Mouse (Mus musculus) heart, embryonic 15.5 days (tissue): ENCODE results near the gene Aldh4a1. TPM values are rescaled to one million over a fixed set of nuclear protein-coding genes. Genes with fewer than 3 reads are reported as not detected.

ENCODE experiments used
- ATAC-seq: fragments of 200-750 bp; cut with Nextera tagmentation; replicated peaks from 2 replicates; pipeline ENCODE4 v1.8.0; 2017; ENCODE audit warnings: low read depth, moderate TSS enrichment; ENCODE audit not compliant: insufficient number of reproducible peaks, insufficient read depth, low FRiP score
- H3K27ac ChIP-seq: fragments of 300-500 bp; sonication (generic); 2 replicates; pipeline ENCODE4 v1.5.1; 2015; ENCODE audit warnings: mild to moderate bottlenecking, inconsistent platforms
- H3K27me3 ChIP-seq: fragments of 300-500 bp; sonication (generic); 2 replicates; pipeline ENCODE4 v1.6.1; 2015; ENCODE audit warnings: inconsistent platforms
- H3K36me3 ChIP-seq: fragments of 300-500 bp; sonication (generic); 2 replicates; pipeline ENCODE4 v1.6.1; 2015; ENCODE audit warnings: mild to moderate bottlenecking, inconsistent platforms
- H3K4me1 ChIP-seq: fragments of 300-500 bp; sonication (generic); replicated peaks from 2 replicates; pipeline ENCODE4 v1.6.1; 2015; ENCODE audit warnings: inconsistent platforms
- H3K4me2 ChIP-seq: fragments of 300-500 bp; sonication (generic); 2 replicates; pipeline ENCODE4 v1.6.1; 2015; ENCODE audit warnings: inconsistent platforms, mild to moderate bottlenecking, moderate library complexity
- H3K4me3 ChIP-seq: fragments of 300-500 bp; sonication (generic); 2 replicates; pipeline ENCODE4 v1.5.1; 2015; ENCODE audit warnings: mild to moderate bottlenecking, inconsistent platforms
- H3K9ac ChIP-seq: fragments of 300-500 bp; sonication (generic); 2 replicates; pipeline ENCODE4 v1.6.1; 2015; ENCODE audit warnings: mild to moderate bottlenecking, inconsistent platforms
- H3K9me3 ChIP-seq: fragments of 300-500 bp; sonication (generic); replicated peaks from 2 replicates; pipeline ENCODE4 v1.6.1; 2016; ENCODE audit warnings: inconsistent platforms
- WGBS: fragments of 180-500 bp; shearing (Covaris S2); methylation state at CpG from one replicate; pipeline ENCODE4 v1.1.7; 2015; ENCODE audit warnings: mixed read lengths; 5-methylcytosine and 5-hydroxymethylcytosine counted together
- polyA plus RNA-seq: library from polyadenylated mRNA; unstranded; fragments of >200 nt; fragmentation: Nextera tagmentation; extraction: Ambion mirVana; gene quantifications from 2 replicates; pipeline ENCODE4 v1.2.1, GENCODE M21; 2015

Aldh4a1 gene
- polyA plus RNA-seq, 1 experiment from 2014 or later = 25.2 TPM

DNA sequence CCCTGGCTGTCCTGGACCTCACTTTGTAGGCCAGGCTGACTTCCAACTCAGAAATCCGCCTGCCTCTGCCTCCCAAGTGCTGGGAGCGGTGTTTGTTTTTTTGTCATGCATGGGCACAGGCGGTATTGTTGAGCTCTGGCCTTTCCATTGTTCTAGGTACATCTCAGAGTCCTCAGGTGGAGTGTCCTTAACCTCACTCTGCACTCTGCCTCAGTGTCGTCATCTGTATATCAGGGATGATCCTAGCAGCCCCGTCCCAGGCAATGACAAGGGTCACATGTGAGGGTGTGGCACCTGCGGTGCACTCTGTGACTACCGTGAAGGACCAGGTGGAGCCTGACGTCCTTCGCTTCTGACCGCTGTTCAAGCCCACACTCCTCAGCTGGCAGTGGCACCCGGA, 4.7 kb downstream of the Aldh4a1 start:
- no peak for ATAC-seq
- H3K9me3 ChIP-seq = no peaks in the 10 kb centered on the region
- 91% methylated on average over 11 of the region's 11 CpGs for WGBS
- no peak overlapping the region for H3K4me2 ChIP-seq
- no peak overlapping the region for H3K27ac ChIP-seq
- H3K36me3 ChIP-seq = no peaks in the 10 kb centered on the region
- H3K27me3 ChIP-seq = no peaks in the 10 kb centered on the region
- no peak overlapping the region for H3K9ac ChIP-seq
- H3K4me1 ChIP-seq = peaks cover 19% of the 10 kb centered on the region
- H3K4me3 ChIP-seq = no peak overlapping the region

GRCm38 (mm10) chr4:139630171-139630570, 7.5 kb downstream of the Aldh4a1 start:
- 68% methylated on average over 10 of the region's 10 CpGs for WGBS

DNA sequence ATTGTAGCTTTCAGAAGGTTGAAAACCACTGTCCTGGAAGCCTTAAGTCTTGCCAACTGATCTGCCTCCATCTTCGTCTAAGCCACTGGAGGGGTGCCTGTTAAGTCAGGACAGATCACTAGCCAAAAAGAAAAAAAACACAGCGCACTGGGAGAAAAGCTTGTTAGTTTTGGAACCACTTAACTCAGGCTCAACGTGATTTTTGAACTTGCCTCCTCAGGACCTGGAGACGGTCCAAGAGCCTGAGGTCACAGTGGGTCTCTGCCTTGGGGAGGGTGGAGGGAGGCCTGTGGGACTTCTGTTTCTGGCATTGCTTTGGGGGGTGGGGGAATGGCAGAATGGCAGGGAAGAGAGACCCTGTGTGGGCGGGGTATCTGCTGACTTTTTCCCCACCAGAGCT, 8.5 kb downstream of the Aldh4a1 start:
- no peak overlapping the region for H3K4me2 ChIP-seq
- no peaks in the 10 kb centered on the region for H3K9me3 ChIP-seq
- no peak overlapping the region for H3K9ac ChIP-seq
- H3K4me1 ChIP-seq = 0 out of 2 replicates have a peak, but pooled peaks cover 6% of the 10 kb centered on the region
- no peak for ATAC-seq
- no peaks in the 10 kb centered on the region for H3K27me3 ChIP-seq
- 61% methylated on average over 5 of the region's 5 CpGs for WGBS
- H3K36me3 ChIP-seq = no peaks in the 10 kb centered on the region
- no peak overlapping the region for H3K27ac ChIP-seq
- H3K4me3 ChIP-seq = no peak overlapping the region

More at GRCm38 (mm10) chr4:139630171-139630570, 7.5 kb downstream of the Aldh4a1 start:
- H3K27me3 ChIP-seq = no peaks in the 10 kb centered on the region
- H3K9ac ChIP-seq = no peak overlapping the region
- no peak overlapping the region for H3K4me2 ChIP-seq
- 0 out of 2 replicates have a peak, but pooled peaks cover 6% of the 10 kb centered on the region for H3K4me1 ChIP-seq
- no peaks in the 10 kb centered on the region for H3K36me3 ChIP-seq
- H3K27ac ChIP-seq = no peak overlapping the region
- no peak overlapping the region for H3K4me3 ChIP-seq
- H3K9me3 ChIP-seq = no peaks in the 10 kb centered on the region
- ATAC-seq = no peak

- H3K4me1 ChIP-seq = 0 out of 2 replicates have a peak, but pooled peaks cover 6% of the 10 kb centered on the region
- H3K4me3 ChIP-seq = no peak overlapping the region
- H3K27me3 ChIP-seq = no peaks in the 10 kb centered on the region
- H3K27ac ChIP-seq = no peak overlapping the region
- H3K4me2 ChIP-seq = no peak overlapping the region
- ATAC-seq = no peak
- H3K9me3 ChIP-seq = no peaks in the 10 kb centered on the region
- WGBS = 77% methylated on average over 7 of the region's 7 CpGs
- no peaks in the 10 kb centered on the region for H3K36me3 ChIP-seq
- H3K9ac ChIP-seq = no peak overlapping the region
Observed at GRCm38 (mm10) chr4:139631569-139632253, 9.0 kb downstream of the Aldh4a1 start.

DNA sequence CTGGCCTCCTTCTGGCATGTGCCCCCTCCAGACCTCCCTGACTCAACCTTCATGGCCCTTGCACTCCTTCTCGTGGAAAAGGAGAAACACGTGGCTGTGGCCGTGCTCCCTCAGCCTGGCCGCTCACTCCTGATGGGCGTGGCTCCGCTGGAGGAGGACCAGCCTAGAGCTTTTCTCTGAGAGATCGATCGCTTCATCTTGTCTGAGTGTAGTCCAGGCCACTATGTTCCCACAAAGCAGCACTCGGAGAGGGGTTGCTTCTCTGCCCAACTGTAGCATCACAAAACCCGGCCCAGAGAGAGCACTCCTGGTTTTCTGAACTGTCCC, 9.6 kb downstream of the Aldh4a1 start:
- Histone ChIP-seq H3K4me1 (0 out of 2 replicates have a peak, but pooled peaks cover 6% of the 10 kb centered on the region), H3K4me2 (no peak overlapping the region), H3K36me3 (no peaks in the 10 kb centered on the region; the same call in 1 of the 2 replicates), H3K9ac (no peak overlapping the region), H3K27me3 (no peaks in the 10 kb centered on the region), H3K4me3 (no peak overlapping the region), H3K27ac (no peak overlapping the region), H3K9me3 (no peaks in the 10 kb centered on the region)
- ATAC-seq = no peak
- WGBS = 78% methylated on average over 10 of the region's 10 CpGs

- H3K9ac ChIP-seq = no peak overlapping the region
- ATAC-seq = no peak
- H3K4me1 ChIP-seq = peaks cover 4% of the 10 kb centered on the region
- H3K4me3 ChIP-seq = no peak overlapping the region
- WGBS = 27% methylated on average over 7 of the region's 7 CpGs
- H3K27me3 ChIP-seq = peaks cover 15% of the 10 kb centered on the region
- no peaks in the 10 kb centered on the region; the same call in 1 of the 2 replicates for H3K36me3 ChIP-seq
- no peaks in the 10 kb centered on the region for H3K9me3 ChIP-seq
- H3K4me2 ChIP-seq = no peak overlapping the region
- no peak overlapping the region for H3K27ac ChIP-seq
Observed at GRCm38 (mm10) chr4:139636373-139636772, 13.7 kb downstream of the Aldh4a1 start.

- Histone ChIP-seq H3K4me2 (no peak overlapping the region), H3K4me1 (peaks cover 14% of the 10 kb centered on the region), H3K27me3 (peaks cover 26% of the 10 kb centered on the region), H3K9ac (no peak overlapping the region), H3K4me3 (no peak overlapping the region), H3K9me3 (no peaks in the 10 kb centered on the region), H3K27ac (no peak overlapping the region), H3K36me3 (no peaks in the 10 kb centered on the region; the same call in 1 of the 2 replicates)
- 87% methylated on average over 9 of the region's 9 CpGs for WGBS
- ATAC-seq = no peak
Observed at GRCm38 (mm10) chr4:139637847-139638246, 15.2 kb downstream of the Aldh4a1 start.

DNA sequence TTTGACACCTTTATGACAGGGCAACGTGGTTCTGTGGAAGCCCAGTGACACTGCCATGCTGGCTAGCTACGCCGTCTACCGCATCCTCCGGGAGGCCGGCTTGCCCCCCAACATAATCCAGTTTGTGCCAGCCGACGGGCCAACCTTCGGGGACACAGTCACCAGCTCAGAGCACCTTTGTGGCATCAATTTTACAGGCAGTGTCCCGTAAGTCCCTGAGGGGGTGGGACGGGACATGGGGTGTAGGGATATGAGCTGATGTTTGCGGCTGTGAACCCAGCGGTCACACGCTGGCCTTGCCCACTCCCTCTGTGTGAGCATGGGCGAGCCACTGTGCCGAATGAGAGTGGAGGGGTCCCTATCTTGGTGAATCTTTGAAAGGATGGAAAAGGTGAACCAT, 15.7 kb downstream of the Aldh4a1 start:
- Histone ChIP-seq H3K4me3 (no peak overlapping the region), H3K4me1 (peaks cover 14% of the 10 kb centered on the region), H3K36me3 (no peaks in the 10 kb centered on the region; the same call in 1 of the 2 replicates), H3K27ac (no peak overlapping the region), H3K9ac (no peak overlapping the region), H3K9me3 (no peaks in the 10 kb centered on the region), H3K27me3 (peaks cover 30% of the 10 kb centered on the region), H3K4me2 (no peak overlapping the region)
- ATAC-seq = no peak
- WGBS = 91% methylated on average over 16 of the region's 16 CpGs

DNA sequence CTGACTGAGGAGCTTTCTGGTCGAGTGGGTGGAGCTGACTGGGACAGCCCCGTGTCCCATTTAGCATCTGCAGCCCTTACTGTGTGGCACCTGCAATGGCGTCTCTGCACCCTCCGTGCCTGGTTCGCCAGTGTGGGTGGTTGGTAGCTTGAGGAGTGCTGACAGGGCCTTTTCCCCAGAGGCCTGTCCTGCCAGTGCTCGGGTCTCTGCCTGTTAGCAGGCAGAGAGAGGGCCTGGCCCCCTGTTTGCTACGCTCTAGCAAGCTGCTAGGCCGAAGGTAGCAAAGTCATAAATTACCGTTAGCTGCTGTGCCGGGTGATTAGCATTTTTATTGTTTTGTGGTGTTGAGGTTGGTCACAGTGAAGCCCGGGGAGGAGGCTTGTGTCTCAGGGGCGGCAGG, 17.1 kb downstream of the Aldh4a1 start:
- Histone ChIP-seq H3K9ac (no peak overlapping the region), H3K4me3 (no peak overlapping the region), H3K4me2 (no peak overlapping the region), H3K4me1 (peaks cover 14% of the 10 kb centered on the region), H3K27ac (no peak overlapping the region), H3K27me3 (peaks cover 34% of the 10 kb centered on the region), H3K36me3 (peaks cover 3% of the 10 kb centered on the region; the same call in 1 of the 2 replicates), H3K9me3 (no peaks in the 10 kb centered on the region)
- 63% methylated on average over 12 of the region's 12 CpGs for WGBS
- ATAC-seq = no peak

DNA sequence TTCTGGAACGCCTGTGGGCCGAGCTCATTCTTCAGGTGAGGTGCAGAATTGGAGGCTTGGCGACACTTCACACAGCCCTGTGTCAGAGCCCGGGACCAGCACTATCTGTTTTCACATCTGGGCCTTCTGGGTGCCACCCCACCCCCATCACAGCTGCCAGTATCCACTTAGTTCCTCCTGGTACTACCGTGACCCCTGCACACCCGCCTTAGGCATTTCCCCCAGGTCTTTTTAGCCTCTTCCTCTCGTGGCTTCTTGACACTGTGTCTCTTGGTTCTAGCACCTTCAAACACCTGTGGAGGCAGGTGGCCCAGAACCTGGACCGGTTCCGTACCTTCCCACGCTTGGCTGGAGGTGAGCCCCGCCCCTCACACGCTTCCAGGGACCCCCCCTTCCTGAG, 17.7 kb downstream of the Aldh4a1 start:
- no peak for ATAC-seq
- peaks cover 14% of the 10 kb centered on the region for H3K4me1 ChIP-seq
- peaks cover 34% of the 10 kb centered on the region for H3K27me3 ChIP-seq
- H3K27ac ChIP-seq = no peak overlapping the region
- no peaks in the 10 kb centered on the region for H3K9me3 ChIP-seq
- no peak overlapping the region for H3K9ac ChIP-seq
- H3K36me3 ChIP-seq = peaks cover 3% of the 10 kb centered on the region; the same call in 1 of the 2 replicates
- H3K4me2 ChIP-seq = no peak overlapping the region
- WGBS = 75% methylated on average over 12 of the region's 12 CpGs
- H3K4me3 ChIP-seq = no peak overlapping the region

- peaks cover 34% of the 10 kb centered on the region for H3K27me3 ChIP-seq
- 56% methylated on average over 6 of the region's 6 CpGs for WGBS
Observed at GRCm38 (mm10) chr4:139640775-139641174, 18.1 kb downstream of the Aldh4a1 start.

More at GRCm38 (mm10) chr4:139640775-139641174, 18.1 kb downstream of the Aldh4a1 start:
- ATAC-seq = no peak
- H3K27ac ChIP-seq = no peak overlapping the region
- H3K4me3 ChIP-seq = no peak overlapping the region
- H3K9me3 ChIP-seq = no peaks in the 10 kb centered on the region
- no peak overlapping the region for H3K9ac ChIP-seq
- no peak overlapping the region for H3K4me2 ChIP-seq
- H3K36me3 ChIP-seq = peaks cover 3% of the 10 kb centered on the region; the same call in 1 of the 2 replicates
- H3K4me1 ChIP-seq = peaks cover 14% of the 10 kb centered on the region
